Mouse (Mus musculus) urinary bladder, postnatal 14 days (tissue): ENCODE data around the gene Fam129a.

Experiments used
- DNase-seq: peaks from one replicate; pipeline ENCODE4 v3.0.0; 2021; ENCODE audit warnings: low spot score

The Fam129a gene

GRCm38 (mm10) chr1:151625690-151626089 lies 54.7 kb downstream of the Fam129a start:
- DNase-seq, result no peak

DNA sequence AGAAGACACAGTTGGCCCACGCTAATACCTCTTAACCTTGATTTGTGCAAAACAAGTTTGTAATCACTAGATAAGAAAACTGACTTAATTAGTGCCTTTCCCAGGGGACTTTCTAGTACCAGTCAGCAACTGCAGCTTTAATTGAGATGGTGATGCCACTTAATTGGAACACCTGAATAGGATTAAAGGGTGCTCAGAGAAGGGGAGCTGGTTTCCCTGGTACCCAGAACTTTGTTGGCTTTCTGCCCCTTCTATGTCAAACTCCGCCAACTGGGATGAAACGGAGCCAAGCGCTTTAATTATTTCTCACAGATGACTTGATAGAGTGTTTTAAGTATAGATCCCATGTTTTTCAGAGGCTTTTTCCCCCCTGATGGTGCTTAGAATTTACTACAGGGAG lies 55.6 kb downstream of the Fam129a start:
- DNase-seq, result no peak

- no peak for DNase-seq
Observed at GRCm38 (mm10) chr1:151627141-151627540, 56.2 kb downstream of the Fam129a start.

DNA sequence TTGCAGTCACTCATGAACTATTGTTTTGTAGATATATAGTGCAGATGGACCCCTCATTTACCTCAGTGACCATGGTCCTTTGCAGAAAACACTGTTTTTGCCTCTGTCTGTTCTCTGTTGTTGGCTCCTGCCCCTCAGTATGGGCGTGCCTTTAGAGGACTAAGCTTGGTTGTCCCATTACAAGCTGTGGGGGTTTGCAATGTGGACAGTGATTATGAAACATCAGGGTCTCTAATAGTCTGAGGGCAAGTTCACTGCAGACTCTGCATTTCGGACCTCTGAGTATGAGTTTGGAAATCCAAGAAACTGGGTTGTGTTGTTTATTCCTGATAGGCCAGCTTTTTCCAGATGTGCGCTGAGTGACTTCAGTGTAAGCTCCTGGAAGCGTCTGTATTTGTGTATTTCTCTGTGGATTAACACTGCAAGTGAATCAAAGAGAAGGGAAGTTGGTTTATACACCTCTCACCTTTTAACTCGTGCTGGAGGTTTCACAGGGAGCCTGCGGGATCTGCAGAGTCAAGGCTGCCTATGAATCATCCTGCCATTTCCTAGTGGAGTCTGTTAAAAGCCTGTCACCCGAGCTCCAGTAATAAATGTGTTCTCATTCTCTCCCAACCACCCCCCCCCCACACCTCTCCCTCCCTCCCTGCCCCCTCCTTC lies 58.7 kb downstream of the Fam129a start:
- DNase-seq, result peak; percentile 24

DNA sequence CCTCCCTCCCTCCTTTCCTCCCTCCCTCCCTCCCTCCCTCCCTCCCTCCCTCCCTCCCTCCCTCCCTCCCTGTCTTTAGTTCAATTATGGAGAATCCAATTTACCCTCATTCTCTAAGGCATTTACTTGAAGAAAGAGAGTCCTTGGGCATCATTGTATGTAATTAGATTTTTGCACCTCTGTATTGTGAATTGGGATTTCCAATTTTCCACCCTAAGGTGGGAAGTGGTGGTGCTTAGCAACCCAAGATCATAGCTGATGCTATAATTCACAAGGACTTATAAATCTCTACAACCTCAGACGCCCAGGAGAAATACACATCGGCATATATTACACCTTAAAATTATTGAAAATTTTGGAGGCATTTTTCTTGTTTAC lies 59.3 kb downstream of the Fam129a start:
- no peak for DNase-seq

- DNase-seq, result no peak
Observed at GRCm38 (mm10) chr1:151631061-151631460, 60.1 kb downstream of the Fam129a start.

DNA sequence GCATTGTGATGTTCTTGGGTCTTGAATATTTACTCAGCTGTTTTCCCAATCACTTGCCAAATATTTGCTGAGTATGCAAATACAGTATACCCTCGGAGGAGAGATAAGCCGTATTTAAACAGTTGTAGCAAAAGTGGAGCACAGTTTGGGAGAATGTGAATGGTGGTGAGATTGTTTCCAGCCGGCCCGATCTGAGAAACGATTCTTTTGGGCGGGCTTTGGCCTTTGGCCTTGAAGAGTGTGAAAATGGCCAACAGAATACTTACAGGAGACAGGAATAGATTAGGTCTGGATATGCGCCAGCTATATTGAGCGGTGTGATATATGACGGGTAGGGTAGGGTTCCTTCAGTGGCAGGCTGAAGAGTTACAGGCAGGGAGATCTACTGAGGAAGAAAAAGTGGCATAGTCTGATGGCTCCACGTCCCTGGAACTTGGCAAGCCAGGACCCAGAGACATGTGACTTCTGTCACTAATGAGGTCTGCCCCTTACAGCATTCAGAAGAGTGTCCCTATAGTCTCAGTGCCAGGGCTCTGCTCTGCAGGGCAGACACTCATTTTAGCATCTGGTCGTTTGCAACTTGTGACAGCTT lies 60.8 kb downstream of the Fam129a start:
- no peak for DNase-seq

GRCm38 (mm10) chr1:151632567-151633356 lies 61.8 kb downstream of the Fam129a start:
- no peak for DNase-seq

DNA sequence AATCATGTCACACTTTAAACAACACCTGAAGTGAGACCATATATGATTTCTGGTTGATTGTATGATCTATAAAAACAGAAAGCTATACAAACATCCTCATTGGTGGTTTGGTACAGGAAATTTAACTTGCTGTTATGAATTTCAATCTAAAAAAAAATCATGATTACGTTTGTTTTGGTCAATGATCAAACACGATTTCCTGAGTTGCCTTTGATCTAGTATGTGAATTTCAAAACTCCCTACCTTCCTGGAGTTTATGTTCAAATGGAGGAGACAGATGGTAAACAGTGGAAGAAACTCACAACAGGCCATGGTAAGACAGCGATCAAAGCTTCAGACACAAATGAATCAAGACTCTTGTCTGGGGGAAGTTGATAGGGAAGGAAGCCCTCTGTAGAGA lies 65.7 kb downstream of the Fam129a start:
- no peak for DNase-seq

- DNase-seq, result no peak
Observed at GRCm38 (mm10) chr1:151637351-151637922, 66.5 kb downstream of the Fam129a start.

DNA sequence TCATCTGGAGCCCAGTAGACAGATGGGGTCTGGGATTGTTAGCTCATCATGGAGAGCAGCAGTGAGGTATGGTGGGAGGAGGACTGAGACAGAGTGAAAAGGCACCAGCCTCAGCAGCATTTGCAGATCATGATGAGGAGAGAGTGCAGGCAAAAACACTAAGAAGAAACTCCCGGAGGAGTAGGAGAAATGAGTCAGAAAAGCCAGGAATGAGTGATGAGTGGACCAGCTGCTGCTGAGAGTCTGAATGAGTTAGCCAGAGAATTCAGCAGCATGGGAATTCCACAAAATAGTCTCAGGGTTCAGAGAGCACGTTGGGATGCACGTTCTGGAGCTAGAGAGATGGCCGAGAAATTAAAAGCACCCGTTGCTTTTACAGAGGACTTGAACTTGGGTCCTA lies 67.4 kb downstream of the Fam129a start:
- no peak for DNase-seq

DNA sequence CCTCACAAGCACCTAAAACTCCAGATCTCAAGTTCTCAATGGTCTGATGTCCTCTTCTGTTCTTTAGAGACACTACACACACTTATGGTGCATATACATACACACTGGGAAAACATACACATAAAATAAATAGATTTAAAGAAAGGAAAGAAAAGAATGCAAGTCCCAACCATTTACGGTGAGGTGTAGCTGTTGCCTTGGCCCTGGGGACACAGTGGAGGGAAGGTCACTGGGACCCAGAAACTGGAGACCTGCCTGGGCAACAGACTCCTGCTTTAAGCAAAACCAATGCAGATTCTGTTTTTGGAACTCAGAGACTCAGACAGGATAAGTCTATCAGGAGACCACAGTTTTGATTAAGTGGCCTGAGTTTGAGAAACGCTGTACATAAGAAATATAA lies 67.8 kb downstream of the Fam129a start:
- no peak for DNase-seq

DNA sequence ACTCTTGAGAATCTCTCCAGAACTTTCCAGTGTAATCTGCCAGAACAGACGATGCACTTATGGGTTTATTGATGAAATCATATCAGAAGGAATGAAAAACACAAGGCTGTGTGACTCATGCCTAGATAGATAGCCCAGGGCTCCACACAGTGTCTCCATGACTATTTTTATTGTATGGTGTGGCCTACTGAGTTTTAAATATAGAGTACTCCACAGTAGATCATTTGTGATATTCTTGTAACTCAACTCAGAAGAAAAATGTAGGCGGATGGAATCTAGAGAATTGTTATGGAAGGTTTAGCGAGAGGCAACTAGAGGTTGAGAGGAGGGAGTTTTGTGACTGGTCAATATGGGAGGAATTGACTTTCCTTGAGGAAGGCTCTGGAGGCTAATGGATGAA lies 75.4 kb downstream of the Fam129a start:
- DNase-seq, result no peak

- no peak for DNase-seq
Observed at GRCm38 (mm10) chr1:151648099-151648498, 77.1 kb downstream of the Fam129a start.

- no peak for DNase-seq
Observed at GRCm38 (mm10) chr1:151657042-151657605, 86.1 kb downstream of the Fam129a start.

DNA sequence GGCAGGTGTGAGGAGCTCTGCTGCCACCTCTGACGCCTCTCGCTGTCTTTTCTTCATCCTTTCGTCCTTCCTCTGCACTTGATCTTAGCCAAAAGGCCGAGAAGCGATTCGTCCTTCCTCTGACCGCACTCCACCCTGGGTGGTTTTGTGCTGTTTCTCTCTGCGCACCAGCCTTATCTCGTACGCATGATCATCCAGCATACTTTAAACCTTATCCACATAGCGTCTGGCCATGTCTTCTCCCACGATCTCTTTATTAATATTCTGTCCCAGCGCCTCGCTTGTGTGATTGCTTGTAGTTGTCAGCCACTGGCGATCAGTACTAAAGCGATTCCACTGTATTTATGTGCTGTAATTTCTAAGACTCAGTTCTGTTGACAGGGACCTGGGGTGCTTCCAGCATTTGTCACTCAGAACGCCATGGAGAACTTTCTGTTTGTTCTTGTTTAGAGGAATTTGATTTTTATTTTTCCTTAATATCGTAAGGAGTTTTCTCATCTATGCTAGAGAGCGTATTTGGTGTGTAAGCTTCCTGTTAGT lies 87.4 kb downstream of the Fam129a start:
- no peak for DNase-seq

GRCm38 (mm10) chr1:151659636-151660035 lies 88.7 kb downstream of the Fam129a start:
- DNase-seq, result no peak

GRCm38 (mm10) chr1:151660251-151660650 lies 89.3 kb downstream of the Fam129a start:
- no peak for DNase-seq

DNA sequence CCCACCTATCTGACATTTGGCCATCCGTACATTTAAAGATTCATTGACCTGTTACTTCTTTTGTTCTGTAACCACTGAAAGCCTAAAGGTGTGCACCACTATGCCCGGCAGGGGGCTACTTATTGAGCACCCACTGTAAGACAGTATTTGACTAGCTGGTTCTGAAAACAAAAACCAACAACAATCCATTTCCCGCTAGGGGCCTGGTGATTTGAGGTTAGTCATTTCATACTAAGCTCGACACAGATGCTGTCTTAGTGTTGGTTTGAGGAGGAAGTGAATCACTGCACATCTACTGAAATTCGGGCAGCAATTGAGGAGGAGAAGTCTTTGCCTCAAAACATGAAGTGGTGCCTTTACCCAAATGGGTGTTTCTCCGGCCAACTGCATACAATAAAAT lies 89.9 kb downstream of the Fam129a start:
- DNase-seq, result no peak

GRCm38 (mm10) chr1:151661684-151662439 lies 90.9 kb downstream of the Fam129a start:
- DNase-seq, result no peak

DNA sequence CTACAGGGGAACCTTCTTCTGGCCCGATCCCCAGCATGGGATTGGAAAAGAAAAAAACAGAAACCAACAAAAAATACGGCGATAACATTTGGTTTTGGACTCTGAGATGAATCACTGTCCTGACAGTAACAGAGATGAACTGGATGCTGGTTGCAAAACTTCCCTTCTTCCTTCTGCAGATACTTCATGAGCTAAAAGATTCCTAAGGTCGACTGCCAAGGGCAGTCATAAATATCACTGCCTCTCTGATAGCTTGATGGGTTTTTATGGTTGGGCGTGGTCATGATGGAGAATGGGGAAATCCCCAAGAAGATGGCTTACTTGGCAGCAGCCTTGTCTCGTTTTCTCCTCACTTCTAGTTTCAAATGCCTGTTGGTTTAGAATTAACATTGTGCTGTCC lies 92.0 kb downstream of the Fam129a start:
- DNase-seq, result peak; percentile 60

DNA sequence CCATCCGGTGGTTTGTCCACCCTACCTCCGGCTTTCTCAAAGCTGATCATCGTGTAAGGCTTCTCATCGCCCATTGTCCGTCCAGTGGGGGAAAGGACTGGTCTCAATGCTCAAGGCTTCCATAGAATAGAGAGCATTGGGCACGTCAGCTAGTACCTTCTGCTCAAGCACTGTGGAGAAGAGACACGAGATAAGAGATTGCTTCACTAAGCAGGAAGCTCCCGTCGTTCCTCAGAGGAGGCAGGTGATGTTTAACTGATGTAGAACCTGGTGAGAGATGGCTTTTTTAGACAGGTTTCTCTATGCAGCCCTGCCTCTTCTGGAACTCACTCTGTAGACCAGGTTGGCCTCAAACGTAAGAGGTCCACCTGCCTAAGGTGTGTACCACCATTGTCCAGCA lies 93.4 kb downstream of the Fam129a start:
- no peak for DNase-seq
